13 mouse cellular contexts compared by ENCODE assay signal in genomic region chr1:186053280-186054043, GRCm38 (mm10).
"Had no signal": no experiment of that assay in that cellular context is flagged by ENCODE, and none has a peak within 500 bp of the region (broad histone marks: within the 10 kb centered on the region; RNA-seq: fewer than 3 reads in every experiment).

No protein-coding gene starts in this region.

- DNase-seq: kidney, adult 2 months; liver; liver, embryonic 13.5 days; liver, postnatal 0 days; lung, postnatal 14 days; right cerebral cortex, adult 18-20 months; right cerebral cortex, postnatal 25 days; thymus, postnatal 36 days had no signal

- H3K36me3 ChIP-seq: liver, embryonic 13.5 days; lung, embryonic 15.5 days; neural tube, embryonic 15.5 days had no signal

- H3K4me2 ChIP-seq: liver, embryonic 13.5 days; lung, embryonic 15.5 days; midbrain, embryonic 11.5 days; neural tube, embryonic 15.5 days had no signal

- H3K4me3 ChIP-seq: left cerebral cortex, adult 2 months; liver, embryonic 13.5 days; lung, embryonic 15.5 days; neural tube, embryonic 15.5 days had no signal

- H3K27me3 ChIP-seq: liver, embryonic 13.5 days; lung, embryonic 15.5 days; megakaryocyte, embryonic 14.5 days; neural tube, embryonic 15.5 days had no signal
